Mouse (Mus musculus) CH12.LX (cell line): ENCODE results near the gene Cry2.

Experiments
- CHD2 ChIP-seq: IDR thresholded peaks from 2 replicates; pipeline ENCODE4 v1.6.1; 2011; ENCODE audit warnings: low read length, improper control_type of control experiment
- CTCF ChIP-seq, 2 experiments: IDR thresholded peaks in 1 of 2; conservative IDR thresholded peaks in 1 of 2; 2 replicates each; pipeline ENCODE4 v1.5.1; 2011 to 2012; ENCODE audit warnings: low read depth in 2 of 2, low read length in 2 of 2, improper control_type of control experiment in 1 of 2, inconsistent platforms in 1 of 2, mild to moderate bottlenecking in 1 of 2, moderate library complexity in 1 of 2
- EP300 ChIP-seq: IDR thresholded peaks from 2 replicates; pipeline ENCODE4 v1.6.1; 2011; ENCODE audit warnings: low read length, improper control_type of control experiment
- MAX ChIP-seq: IDR thresholded peaks from 2 replicates; pipeline ENCODE4 v1.6.1; 2011; ENCODE audit warnings: low read length, improper control_type of control experiment
- NRF1 ChIP-seq: IDR thresholded peaks from 2 replicates; pipeline ENCODE4 v1.6.1; 2014; ENCODE audit warnings: low read depth, mild to moderate bottlenecking, inconsistent platforms, low read length, improper control_type of control experiment, moderate library complexity
- PAX5 ChIP-seq: IDR thresholded peaks from 2 replicates; pipeline ENCODE4 v1.6.1; 2012; ENCODE audit warnings: low read length, inconsistent platforms, mixed read lengths
- POLR2A ChIP-seq: IDR thresholded peaks from 2 replicates; pipeline ENCODE4 v1.6.1; 2011; ENCODE audit warnings: low read depth, mild to moderate bottlenecking, improper control_type of control experiment, low read length
- POLR2AphosphoS2 ChIP-seq: IDR thresholded peaks from 2 replicates; pipeline ENCODE4 v1.6.1; 2011; ENCODE audit warnings: low read depth, low read length, improper control_type of control experiment
- RAD21 ChIP-seq: IDR thresholded peaks from 2 replicates; pipeline ENCODE4 v1.6.1; 2011; ENCODE audit warnings: low read depth, mild to moderate bottlenecking, low read length, improper control_type of control experiment, moderate library complexity

DNA sequence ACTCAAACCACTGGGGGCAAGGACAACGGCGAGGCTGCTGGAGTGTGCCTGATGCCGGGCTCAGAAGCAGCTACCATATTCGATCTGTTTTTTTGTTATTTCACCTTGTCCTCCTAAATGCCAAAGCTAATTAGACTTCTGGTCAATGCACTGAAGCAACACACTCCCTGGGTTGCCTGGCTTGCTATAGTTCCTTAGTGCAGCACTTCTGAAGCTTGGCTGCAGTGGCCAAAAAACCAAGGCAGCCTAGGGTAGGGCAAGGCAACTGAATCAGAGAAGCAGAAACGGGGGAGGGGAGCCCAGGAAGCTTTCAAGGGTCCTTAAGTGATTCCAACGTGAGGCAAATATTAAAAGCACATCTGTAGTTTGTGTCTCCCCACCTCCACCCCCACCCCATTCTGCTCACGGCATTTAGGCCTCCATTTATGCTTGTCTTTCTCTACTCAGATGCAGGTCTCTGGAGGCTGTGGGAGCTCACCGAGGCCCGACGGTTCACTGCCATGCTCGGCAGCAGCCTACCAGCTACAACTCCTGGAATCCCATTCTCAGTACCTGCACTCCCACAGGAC is 2.1 kb downstream of the Cry2 start:
- no peak for TF ChIP-seq CTCF (conservative IDR thresholded peaks at IDR 0.05 in 1 of 2, IDR thresholded peaks at IDR 0.05 in 1 of 2; ENCODE audit: low read depth in 2 of 2, low read length in 2 of 2)
- TF ChIP-seq PAX5 = no peak
- no peak for TF ChIP-seq EP300
- no peak for TF ChIP-seq NRF1
- TF ChIP-seq RAD21 = no peak
- TF ChIP-seq POLR2A = no peak
- no peak for TF ChIP-seq POLR2AphosphoS2
- no peak for TF ChIP-seq CHD2
- no peak for TF ChIP-seq MAX
